Mouse (Mus musculus): ENCODE data around the gene Nol4l. TPM values are rescaled to one million over a fixed set of nuclear protein-coding genes. Genes with fewer than 3 reads are reported as not detected.

Nol4l gene
- 2.5 TPM for total RNA-seq (2023)

DNA sequence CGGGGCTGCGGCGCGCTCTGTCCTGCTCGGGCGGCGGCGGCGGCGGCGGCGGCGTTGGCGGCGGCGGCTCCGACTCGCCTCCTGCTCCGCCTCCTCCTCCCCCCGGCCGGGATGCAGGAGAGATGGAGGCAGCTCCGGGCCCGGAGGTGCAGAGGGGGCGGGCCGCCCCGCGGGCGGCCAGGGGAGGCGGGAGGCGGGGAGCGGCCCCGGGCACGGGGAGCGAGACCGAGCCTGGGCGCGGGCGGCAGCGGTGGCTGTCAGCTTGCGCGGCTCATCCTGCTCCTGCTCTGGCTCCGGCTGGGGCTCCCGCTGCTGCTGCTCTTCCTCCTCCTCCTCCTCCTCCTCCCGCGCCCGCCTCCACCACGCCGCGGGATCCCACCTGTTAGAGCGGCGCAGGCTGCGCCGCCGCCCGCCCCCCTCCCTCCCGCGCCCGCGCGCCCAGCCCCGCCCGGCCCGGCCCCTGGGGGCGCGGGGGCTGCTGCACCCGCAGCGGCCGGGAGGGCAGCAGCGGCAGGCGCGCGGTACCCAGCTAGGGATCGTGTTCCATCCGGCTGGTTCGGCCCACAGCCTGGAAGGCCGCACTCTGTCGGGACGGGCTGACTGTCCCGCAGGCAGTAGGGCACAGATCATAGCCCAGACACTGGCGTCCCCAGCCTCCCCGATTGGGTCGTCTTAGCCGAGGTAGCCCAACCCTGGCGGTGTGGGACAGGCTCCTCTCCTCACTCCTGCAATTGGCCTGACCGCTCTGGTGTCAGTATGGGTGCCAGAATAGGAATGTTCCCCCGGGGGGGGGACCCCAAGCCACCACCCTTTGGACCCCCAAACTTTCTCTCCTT is at the start of gene Nol4l:
TSS of gene Nol4l (minus strand) at position 41 of the 836 bp plus-strand sequence.

DNA sequence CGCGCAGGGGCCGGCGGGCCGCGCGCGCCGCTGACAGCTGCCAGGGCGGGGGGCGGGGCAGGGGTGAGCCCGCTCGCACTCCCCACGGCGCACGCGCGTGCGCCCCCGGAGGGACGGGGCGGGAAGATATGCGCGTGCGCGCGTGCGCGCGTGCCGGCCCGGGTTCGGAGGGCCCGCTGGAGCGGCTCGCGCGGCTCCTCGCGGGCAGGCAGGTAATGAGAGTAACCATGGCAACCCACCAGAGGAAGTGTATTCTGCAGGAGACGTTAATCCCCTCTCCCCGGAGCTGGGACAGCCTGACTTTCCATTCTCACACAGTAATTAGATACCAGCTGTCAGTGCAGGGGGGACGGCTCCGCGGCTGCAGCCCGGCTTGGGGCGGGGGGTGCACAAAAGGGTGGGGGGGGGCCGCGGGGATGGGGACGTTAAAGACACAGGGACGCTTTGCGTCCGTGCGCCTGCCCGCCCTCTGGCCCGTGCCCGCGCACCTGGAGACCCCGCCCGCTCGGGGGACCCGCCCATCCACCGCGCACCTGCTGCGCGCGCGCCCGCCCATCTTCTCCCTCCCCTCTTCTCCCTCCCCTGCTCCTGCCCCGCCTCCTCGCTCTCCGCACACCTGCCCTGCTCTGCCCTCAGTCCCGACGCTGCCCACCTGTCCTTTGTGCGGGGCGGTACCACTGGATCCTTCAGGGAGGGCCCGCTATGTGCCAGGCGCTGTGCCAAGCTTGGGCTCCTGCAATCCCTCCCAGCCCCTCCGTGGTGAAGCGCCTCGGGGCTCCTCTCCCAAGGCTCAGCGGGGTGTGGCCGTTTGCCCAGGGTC is 37.0 kb downstream of the Nol4l start, which contains the start of gene 4930404H24Rik:
TSS of gene 4930404H24Rik (plus strand) at position 218 of the 820 bp plus-strand sequence.

Other genes starting within 250 kb of the Nol4l start
- gene Kif3b, start 238.6 kb downstream of the Nol4l start, total RNA-seq (2023) = 26.3 TPM
- 80.6 TPM for gene Asxl1, start 184.1 kb downstream of the Nol4l start, total RNA-seq (2023)
- gene 4930404H24Rik, start 37.2 kb downstream of the Nol4l start, total RNA-seq (2023) = not detected
- gene Commd7, start 102.8 kb upstream of the Nol4l start, total RNA-seq (2023) = 36.2 TPM
- gene Dnmt3b, start 119.5 kb upstream of the Nol4l start, total RNA-seq (2023) = 9.6 TPM
- not detected for gene Dnmt3c, start 166.7 kb upstream of the Nol4l start, total RNA-seq (2023)
- 132 TPM for gene Mapre1, start 211.3 kb upstream of the Nol4l start, total RNA-seq (2023)
- gene Efcab8, start 250.0 kb upstream of the Nol4l start, total RNA-seq (2023) = 0.65 TPM

Data from CD4-positive naive resting alpha-beta T cell, adult 57 days (primary cell).